Mouse (Mus musculus) testis, adult 2 months (tissue): ENCODE data around the gene Gm28051. TPM values are rescaled to one million over a fixed set of nuclear protein-coding genes. Genes with fewer than 3 reads are reported as not detected.

Source experiments
- H3K27ac ChIP-seq: fragments of 200-500 bp; 2 replicates; pipeline ENCODE4 v1.5.1; 2012; ENCODE audit warnings: low read depth, low read length; ENCODE audit not compliant: control insufficient read depth, insufficient read depth
- H3K27me3 ChIP-seq: fragments of 200-500 bp; 2 replicates; pipeline ENCODE4 v1.6.1; 2012; ENCODE audit warnings: mild to moderate bottlenecking, low read length, moderate library complexity; ENCODE audit not compliant: control insufficient read depth, insufficient read depth
- H3K36me3 ChIP-seq: fragments of 200-500 bp; 2 replicates; pipeline ENCODE4 v1.6.1; 2012; ENCODE audit warnings: mild to moderate bottlenecking, low read length; ENCODE audit not compliant: control insufficient read depth, insufficient read depth
- H3K4me1 ChIP-seq: fragments of 200-500 bp; 2 replicates; pipeline ENCODE4 v1.6.1; 2012; ENCODE audit warnings: low read length; ENCODE audit not compliant: control insufficient read depth, insufficient read depth
- H3K4me3 ChIP-seq: fragments of 200-500 bp; 2 replicates; pipeline ENCODE4 v1.5.1; 2012; ENCODE audit warnings: low read depth, mild to moderate bottlenecking, low read length, moderate library complexity, mixed read lengths; ENCODE audit not compliant: control insufficient read depth
- CTCF ChIP-seq: fragments of 200-500 bp; IDR thresholded peaks from 2 replicates; pipeline ENCODE4 v1.5.1; 2012; ENCODE audit warnings: low read depth, mild to moderate bottlenecking, inconsistent platforms, low read length, moderate library complexity; ENCODE audit not compliant: control insufficient read depth, insufficient read depth, insufficient replicate concordance
- POLR2A ChIP-seq: fragments of 200-500 bp; IDR thresholded peaks from 2 replicates; pipeline ENCODE4 v1.6.1; 2012; ENCODE audit warnings: low read depth, mild to moderate bottlenecking, inconsistent platforms, low read length, moderate library complexity; ENCODE audit not compliant: control insufficient read depth
- polyA plus RNA-seq: library from polyadenylated mRNA; depleted of rRNA; stranded (reverse); fragments of >200 nt; gene quantifications from 2 replicates; pipeline ENCODE4 v1.2.3, GENCODE M21; 2012

Gm28051 gene
- polyA plus RNA-seq, 1 experiment: 3.6 TPM

DNA sequence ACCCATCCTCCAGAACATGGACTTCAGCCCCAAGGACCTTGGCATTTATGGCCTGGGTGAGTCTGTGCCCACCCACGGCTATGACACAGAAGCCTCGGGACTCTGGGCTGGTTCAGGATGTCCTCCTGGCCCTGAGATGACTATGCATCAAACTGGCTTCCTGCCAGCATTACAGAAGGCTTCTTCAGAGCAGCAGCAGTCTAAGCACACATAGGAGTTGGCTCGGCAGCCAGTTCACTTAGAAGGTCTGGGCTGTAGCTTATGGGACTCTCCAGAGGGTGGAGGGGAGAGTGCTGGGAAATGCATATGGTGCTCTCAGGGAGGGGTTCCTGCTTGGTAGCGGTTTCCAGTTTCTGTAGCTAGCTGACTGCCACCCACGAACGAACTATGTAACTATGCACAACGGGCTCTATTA is 31.8 kb downstream of the Gm28051 start:
- TF ChIP-seq POLR2A (no peak), CTCF (no peak)
- Histone ChIP-seq H3K4me3 (no peak overlapping the region), H3K27me3 (no peaks in the 10 kb centered on the region), H3K27ac (no peak overlapping the region), H3K4me1 (peaks cover 13% of the 10 kb centered on the region), H3K36me3 (no peaks in the 10 kb centered on the region)

DNA sequence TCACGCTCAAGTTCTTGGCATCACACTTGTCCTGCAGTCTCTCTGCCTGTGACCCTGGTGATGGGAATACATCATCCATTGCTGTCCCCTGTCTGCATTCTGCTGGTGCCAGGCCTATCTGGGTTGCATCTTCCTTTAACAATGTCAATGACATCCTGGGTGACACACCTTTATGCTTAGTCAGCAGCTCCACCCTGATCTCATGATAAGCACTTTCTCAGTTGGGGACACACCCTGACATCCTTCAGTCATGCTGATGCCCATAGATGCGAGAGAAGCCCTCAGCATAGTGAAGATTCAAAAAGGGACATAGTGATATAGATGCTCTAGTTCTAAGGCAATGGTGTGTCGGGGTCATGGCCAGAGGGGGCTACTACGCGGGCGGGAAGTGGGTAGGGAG is 32.4 kb downstream of the Gm28051 start:
- Histone ChIP-seq H3K27ac (no peak overlapping the region), H3K36me3 (no peaks in the 10 kb centered on the region), H3K27me3 (no peaks in the 10 kb centered on the region), H3K4me1 (peaks cover 8% of the 10 kb centered on the region), H3K4me3 (no peak overlapping the region)
- TF ChIP-seq POLR2A (no peak), CTCF (no peak)

DNA sequence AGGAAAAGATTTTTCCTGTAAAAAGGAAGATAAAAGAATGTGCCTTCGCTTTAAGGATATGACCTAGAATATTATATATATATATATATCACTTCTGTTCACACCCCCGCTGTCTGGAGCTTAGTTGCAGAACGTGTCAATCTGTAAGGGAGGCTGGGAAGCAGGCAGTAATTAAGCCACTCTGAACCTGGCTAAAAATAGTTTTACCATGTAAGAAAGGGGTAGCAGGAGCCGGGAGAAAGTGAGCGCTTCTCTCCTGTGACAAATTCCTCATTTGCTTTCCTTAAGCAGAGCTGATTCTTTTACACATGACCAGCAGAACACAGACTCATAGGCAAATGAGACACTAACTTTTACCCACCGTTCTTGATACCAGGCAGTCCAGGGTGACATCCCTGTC is 33.7 kb downstream of the Gm28051 start:
- peaks cover 5% of the 10 kb centered on the region for H3K4me1 ChIP-seq
- TF ChIP-seq CTCF (no peak), POLR2A (no peak)
- H3K27me3 ChIP-seq: no peaks in the 10 kb centered on the region
- no peak overlapping the region for H3K4me3 ChIP-seq
- H3K36me3 ChIP-seq: no peaks in the 10 kb centered on the region
- H3K27ac ChIP-seq: no peak overlapping the region

DNA sequence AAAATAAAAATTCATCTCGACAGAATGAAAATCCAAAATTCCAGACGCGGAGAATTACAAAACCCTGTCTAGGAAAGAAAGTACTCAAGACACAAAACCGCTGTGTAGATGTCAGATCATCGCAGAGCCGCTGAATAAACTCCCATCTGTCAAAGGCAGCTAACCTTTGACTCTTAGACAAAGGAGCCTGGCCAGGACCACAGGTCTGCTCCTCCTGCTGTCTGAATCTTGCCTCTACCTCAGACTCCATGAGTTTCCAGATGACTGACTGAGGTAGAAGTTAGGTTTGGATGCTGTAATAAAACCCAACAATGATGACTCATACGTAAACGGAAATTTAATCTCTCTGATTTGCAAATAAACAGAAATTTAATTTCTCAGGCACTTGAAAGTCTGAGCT is 34.6 kb downstream of the Gm28051 start:
- H3K4me1 ChIP-seq: peaks cover 5% of the 10 kb centered on the region
- no peak overlapping the region for H3K4me3 ChIP-seq
- no peaks in the 10 kb centered on the region for H3K27me3 ChIP-seq
- H3K36me3 ChIP-seq: no peaks in the 10 kb centered on the region
- H3K27ac ChIP-seq: no peak overlapping the region
- TF ChIP-seq CTCF: no peak
- no peak for TF ChIP-seq POLR2A

DNA sequence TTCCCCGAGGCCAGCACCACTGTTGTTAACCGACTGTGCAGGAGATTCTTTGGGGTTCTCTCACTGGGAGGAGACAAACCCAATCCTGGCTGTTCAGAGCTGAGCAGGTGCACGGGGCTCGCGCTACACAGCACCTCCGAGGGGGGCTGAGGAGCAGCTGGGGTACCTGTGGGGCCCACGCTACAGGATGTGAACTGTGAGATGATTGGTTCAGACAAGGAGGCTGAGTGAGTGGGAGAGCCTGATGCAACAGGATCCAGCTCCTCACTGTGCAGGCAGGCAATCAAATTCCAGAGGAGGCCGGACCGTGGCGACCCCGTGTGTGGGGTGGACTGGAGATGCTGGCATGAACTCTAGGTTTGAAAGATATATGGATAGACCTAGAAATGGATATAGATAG is 35.1 kb downstream of the Gm28051 start:
- H3K27ac ChIP-seq: no peak overlapping the region
- H3K36me3 ChIP-seq: no peaks in the 10 kb centered on the region
- H3K4me1 ChIP-seq: peaks cover 5% of the 10 kb centered on the region
- H3K27me3 ChIP-seq: no peaks in the 10 kb centered on the region
- peak overlapping the region; percentile 29; the same call in 1 of the 2 replicates for H3K4me3 ChIP-seq
- TF ChIP-seq POLR2A (no peak), CTCF (no peak)

DNA sequence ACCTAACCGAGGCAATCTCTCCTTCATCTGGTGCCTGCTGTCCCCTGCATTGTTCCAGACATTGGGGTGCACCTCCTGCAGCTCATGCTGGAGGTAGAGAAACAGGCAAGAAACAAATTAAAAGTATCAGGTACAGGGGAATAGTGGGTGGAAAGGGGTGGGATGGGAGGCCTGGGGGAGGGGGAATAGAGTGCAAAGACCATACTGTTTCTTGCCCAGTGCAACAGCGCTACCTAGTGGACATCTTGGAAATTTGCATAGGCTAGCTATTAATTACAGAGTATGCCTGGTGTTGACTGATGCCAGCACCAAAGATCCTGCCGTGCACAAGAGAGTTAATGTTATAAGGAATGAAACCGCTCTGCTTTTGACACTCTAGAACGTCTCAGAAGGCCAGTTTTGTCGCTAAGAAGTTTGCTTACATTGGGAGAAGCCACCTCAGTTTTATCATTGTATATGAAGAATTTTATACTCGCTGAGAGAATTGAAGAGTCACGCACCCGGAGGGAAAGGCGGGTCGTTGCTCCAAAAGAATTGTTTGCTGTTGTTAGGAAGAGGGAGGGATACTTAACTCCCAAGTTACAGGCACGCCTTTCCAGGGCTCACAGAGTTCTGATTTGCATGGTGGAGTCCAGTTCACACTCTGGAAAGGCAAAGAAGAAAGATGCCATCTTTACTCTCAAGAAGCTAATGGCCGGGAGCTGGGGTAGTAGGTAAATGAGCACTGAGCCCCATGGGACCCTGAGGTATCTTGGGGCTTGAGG is 37.8 kb downstream of the Gm28051 start:
- peaks cover 5% of the 10 kb centered on the region for H3K4me1 ChIP-seq
- TF ChIP-seq CTCF (peak; percentile 35; the same call in 1 of the 2 replicates), POLR2A (no peak)
- H3K36me3 ChIP-seq: no peaks in the 10 kb centered on the region
- H3K4me3 ChIP-seq: no peak overlapping the region
- no peak overlapping the region for H3K27ac ChIP-seq
- no peaks in the 10 kb centered on the region for H3K27me3 ChIP-seq

DNA sequence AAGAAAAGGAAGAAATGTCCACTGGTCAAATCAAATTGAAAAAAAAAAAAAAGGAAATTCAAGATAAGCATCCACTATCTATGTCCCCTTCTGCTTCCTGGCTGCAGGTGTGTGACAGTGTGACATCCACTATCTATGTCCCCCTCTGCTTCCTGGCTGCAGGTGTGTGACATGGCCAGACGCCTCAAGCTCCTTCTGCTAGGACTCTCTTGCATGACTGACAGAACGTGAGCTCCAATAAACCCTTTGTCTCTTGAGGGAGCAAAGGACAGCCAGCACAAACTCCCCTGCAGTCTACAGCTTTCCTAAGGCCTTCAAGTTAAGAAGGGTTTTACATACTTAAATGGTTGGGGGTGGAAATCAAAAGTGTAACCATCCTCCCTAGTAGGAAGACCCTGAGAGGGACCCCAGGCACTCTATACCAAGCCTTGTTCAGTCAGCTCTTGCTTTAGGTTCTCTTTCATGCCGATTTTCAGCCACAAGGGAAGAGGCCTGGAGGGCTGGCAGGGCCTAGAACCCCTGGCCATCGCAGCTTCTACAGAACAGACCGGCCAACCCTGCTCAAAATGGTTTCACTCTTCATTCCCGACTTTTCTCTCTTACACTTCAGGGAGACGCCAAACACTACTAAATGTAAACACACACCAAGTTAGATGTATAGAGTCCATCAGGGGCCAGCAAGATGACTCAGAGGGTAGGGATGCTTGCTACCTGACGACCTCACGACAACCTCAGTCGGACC is 42.7 kb downstream of the Gm28051 start:
- TF ChIP-seq CTCF (no peak), POLR2A (no peak)
- Histone ChIP-seq H3K4me3 (no peak overlapping the region), H3K4me1 (no peaks in the 10 kb centered on the region), H3K27me3 (no peaks in the 10 kb centered on the region), H3K36me3 (no peaks in the 10 kb centered on the region), H3K27ac (no peak overlapping the region)
